Mouse (Mus musculus): ENCODE results near the gene Psma7.

Gene Psma7

GRCm38 (mm10) chr2:180042858-180043515, 754 bp upstream of the Psma7 start:
- DNase-seq (ENCODE audit: low spot score in 2 of 2) = peak in 1 of 2 experiments; percentile 65

DNA sequence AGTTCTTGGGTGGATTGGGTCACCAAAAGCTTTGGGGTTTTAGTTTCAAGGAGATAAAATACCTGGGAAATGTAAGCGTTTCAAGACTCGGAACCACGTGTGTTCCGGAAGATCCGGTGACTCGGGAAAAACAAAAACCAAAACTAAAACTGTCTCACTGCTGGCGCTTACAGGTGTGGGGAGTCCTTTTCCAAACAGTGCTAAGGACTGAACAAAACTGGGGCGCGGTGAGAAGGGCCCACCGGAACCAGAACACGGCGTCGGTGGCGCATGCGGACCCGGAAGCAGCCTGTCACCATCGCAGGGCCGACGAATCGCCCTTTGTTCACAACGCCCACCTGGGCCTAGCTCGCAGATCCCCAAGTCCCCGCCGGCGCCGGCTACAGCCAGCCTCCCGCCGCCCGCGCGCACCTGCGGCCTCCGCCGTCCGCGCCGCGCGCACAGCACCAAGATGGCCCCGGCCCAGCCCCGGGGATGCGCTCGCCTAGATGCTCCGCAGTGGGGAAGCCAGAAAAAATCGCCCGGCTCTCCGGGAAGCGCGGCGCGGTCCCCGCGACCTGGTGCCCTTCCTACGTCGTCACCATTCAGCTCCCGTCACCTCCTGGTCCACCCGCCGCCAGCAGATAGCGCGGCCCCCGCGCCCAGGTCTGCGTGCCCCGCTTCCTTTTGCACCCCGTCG, 517 bp downstream of the Psma7 start:
- peak in 1 of 2 experiments; percentile 50 for DNase-seq (ENCODE audit: low spot score in 2 of 2)

DNA sequence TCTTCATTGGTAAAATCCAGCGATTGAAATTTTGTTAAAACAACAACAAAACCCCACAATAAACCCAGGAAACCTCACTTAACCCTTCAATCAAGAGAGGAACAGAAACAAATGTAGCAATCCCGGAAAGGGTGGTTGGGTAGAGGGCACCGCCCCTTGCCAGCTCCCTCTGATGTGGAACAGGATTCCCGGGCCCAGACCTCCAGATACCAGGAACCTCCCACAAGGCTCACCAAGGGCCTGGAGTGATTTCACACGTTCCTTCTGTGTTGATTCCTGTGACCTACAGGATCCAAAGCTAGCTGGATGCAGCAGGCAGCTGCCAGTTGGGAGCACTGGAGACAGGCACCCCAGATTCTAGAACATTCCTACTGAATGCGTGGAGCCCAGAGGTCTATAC, 1.8 kb downstream of the Psma7 start:
- DNase-seq (ENCODE audit: low spot score in 2 of 2) = no peak

- DNase-seq (ENCODE audit: low spot score in 2 of 2) = no peak
Observed at GRCm38 (mm10) chr2:180034753-180035152, 7.5 kb downstream of the Psma7 start.

DNA sequence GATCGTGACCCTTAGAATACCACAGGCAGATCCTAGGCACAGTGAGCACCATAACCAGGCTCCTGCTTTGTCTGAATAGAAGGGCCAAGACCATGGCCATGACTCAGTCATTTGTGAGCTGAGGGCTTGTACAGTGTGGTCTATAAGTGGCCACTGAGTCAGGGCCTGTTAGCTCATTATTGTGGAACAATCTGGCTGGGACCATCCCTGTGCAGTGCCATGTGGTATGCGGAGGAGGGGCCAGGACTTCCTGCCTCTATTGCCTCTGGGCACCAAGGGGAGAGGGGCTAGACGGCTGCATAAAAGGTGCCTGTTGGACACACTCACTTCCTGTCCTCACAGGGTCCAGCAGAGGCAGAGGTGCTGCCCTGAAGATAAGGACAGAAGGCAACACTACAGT, 8.3 kb downstream of the Psma7 start:
- no peak for DNase-seq (ENCODE audit: low spot score in 2 of 2)

DNA sequence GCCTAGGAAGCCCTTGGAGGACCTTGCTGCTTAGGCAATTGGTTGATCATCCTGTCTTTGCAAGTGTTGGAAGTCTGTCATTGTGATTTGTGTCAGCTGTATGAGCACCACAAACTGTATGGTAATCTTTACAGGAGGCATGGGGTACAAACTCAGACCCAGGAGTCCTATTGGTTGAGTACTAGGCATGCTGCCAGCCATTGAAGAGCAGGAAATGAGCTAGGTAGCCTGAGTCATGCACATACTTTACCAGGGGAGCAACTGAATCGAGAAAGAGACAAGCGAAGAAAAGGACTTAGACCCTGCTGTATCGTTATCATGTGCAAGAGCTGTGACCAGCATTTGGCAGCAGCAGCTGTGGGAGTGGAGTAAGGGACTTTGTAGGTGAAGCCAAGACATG, 9.3 kb downstream of the Psma7 start:
- DNase-seq (ENCODE audit: low spot score in 2 of 2) = no peak

- no peak for DNase-seq (ENCODE audit: low spot score in 2 of 2)
Observed at GRCm38 (mm10) chr2:180031270-180031669, 11.0 kb downstream of the Psma7 start.

DNA sequence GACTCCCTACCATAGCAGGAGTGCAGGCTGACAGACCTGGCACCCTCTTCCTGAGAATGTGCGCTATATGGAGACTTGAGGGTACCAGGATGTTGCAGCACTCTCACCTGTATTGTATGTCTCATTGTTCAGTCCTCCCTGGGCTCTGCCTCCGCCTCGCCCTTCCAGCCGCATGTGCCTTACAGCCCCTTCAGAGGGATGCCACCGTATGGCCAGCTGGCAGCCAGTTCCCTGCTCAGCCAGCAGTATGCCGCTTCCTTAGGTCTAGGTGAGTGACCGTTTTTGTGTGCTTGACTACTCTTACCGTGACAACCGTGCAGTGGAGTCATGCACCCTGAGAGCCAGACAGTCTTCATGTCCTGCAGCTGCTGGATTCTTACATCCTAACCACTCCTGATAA, 14.5 kb downstream of the Psma7 start:
- DNase-seq (ENCODE audit: low spot score in 2 of 2) = no peak

GRCm38 (mm10) chr2:180025861-180026200, 16.4 kb downstream of the Psma7 start:
- DNase-seq (ENCODE audit: low spot score in 2 of 2) = no peak

GRCm38 (mm10) chr2:180025135-180025860, 16.9 kb downstream of the Psma7 start:
- peak in 1 of 2 experiments; percentile 43 for DNase-seq (ENCODE audit: low spot score in 2 of 2)

GRCm38 (mm10) chr2:180024401-180025098, 17.7 kb downstream of the Psma7 start, which contains the start of gene Lsm14b:
TSS of gene Lsm14b (plus strand) at chr2:180024987.
- DNase-seq (ENCODE audit: low spot score in 2 of 2) = peak; percentile 98 to 99

GRCm38 (mm10) chr2:180022751-180023150, 19.5 kb downstream of the Psma7 start:
- no peak for DNase-seq (ENCODE audit: low spot score in 2 of 2)

- DNase-seq (ENCODE audit: low spot score in 2 of 2) = no peak
Observed at GRCm38 (mm10) chr2:180020919-180021318, 21.3 kb downstream of the Psma7 start.

DNA sequence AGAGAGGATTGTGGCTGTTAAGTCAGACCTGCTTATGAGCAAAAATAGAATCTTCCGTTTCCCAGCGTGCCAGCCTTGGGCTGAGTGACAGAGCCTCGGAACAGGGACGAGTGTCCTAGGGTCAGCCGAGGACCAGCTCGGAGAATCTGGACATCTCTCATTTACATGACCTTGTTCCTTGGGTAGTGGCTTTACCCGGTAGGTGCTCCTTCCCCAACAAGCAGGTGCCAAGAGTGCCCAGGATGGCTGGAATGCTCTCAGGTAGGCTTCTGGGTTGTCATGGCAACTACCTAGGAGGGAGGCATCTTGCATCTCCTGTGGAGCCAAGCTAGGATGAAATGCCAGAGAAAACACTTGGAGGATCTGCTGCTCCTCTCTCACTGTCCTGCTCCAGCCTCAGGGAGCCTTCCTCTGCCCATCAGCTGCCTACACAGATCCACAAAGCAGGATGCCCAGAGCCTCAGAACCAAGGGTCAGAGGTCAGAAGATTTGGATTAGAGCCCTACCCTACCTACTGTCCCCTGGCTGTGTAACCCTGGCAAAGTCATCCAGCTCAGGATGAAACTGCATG, 22.1 kb downstream of the Psma7 start:
- DNase-seq (ENCODE audit: low spot score in 2 of 2) = no peak

GRCm38 (mm10) chr2:180018573-180018972, 23.7 kb downstream of the Psma7 start:
- DNase-seq (ENCODE audit: low spot score in 2 of 2) = no peak

GRCm38 (mm10) chr2:180017632-180018031, 24.6 kb downstream of the Psma7 start:
- no peak for DNase-seq (ENCODE audit: low spot score in 2 of 2)

DNA sequence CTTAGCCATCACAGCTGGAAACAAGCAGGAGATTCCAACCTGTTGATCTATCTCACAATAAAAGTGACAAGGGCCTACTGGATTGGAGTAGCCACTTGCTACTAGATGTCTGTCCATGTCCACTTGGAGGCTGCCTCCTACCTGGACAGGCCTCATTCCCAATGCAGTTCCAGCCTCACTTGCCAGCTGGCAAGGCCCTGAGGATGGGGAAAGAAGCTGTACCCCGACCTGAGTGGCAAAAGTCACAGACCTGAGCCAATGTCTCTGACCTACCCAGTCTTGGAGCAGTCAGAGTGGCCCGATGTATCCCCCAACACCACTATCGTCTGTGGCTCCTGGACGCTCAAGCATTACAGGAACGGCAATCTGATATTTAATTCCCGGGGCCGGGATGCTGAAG, 28.5 kb downstream of the Psma7 start:
- DNase-seq (ENCODE audit: low spot score in 2 of 2) = no peak

- DNase-seq (ENCODE audit: low spot score in 2 of 2) = no peak
Observed at GRCm38 (mm10) chr2:180011370-180011769, 30.9 kb downstream of the Psma7 start.

GRCm38 (mm10) chr2:180010686-180011085, 31.5 kb downstream of the Psma7 start:
- no peak for DNase-seq (ENCODE audit: low spot score in 2 of 2)

GRCm38 (mm10) chr2:180006352-180007017, 35.7 kb downstream of the Psma7 start:
- DNase-seq (ENCODE audit: low spot score in 2 of 2) = no peak

GRCm38 (mm10) chr2:180005656-180006351, 36.4 kb downstream of the Psma7 start:
- no peak for DNase-seq (ENCODE audit: low spot score in 2 of 2)
